Mouse (Mus musculus): ENCODE data around the gene Pink1.

GRCm38 (mm10) chr4:138301271-138301780, 24.8 kb downstream of the Pink1 start:
- no peak for TF ChIP-seq POLR2A (IDR thresholded peaks at IDR 0.05; ENCODE audit: borderline replicate concordance, extremely low read depth, insufficient read depth, insufficient read length, poor library complexity, severe bottlenecking)
- TF ChIP-seq CTCF (IDR thresholded peaks at IDR 0.05; ENCODE audit: borderline replicate concordance, extremely low read depth, insufficient read depth, insufficient read length): no peak

Measured in brain, embryonic 14.5 days (tissue).